Mouse (Mus musculus): ENCODE measurements around the gene Usp36.
"Not testable (repeated sequence)": the region's sequence is repeated elsewhere in the genome, so short reads cannot be mapped to it uniquely, and the experiment has no call there.

The Usp36 gene

GRCm38 (mm10) chr11:118289999-118290889 is at the start of gene Usp36:
TSS of gene Usp36 (minus strand) at chr11:118290244.
- peak; percentile 99 for DNase-seq (ENCODE audit: low spot score in 2 of 2)

GRCm38 (mm10) chr11:118337491-118338168 is 47.6 kb upstream of the Usp36 start:
- peak; percentile 68 to 78 for DNase-seq (ENCODE audit: low spot score in 2 of 2)

- DNase-seq (ENCODE audit: low spot score in 2 of 2): no peak
These were observed 43.4 kb upstream of the Usp36 start for GRCm38 (mm10) chr11:118333431-118333830.

- no peak for DNase-seq (ENCODE audit: low spot score in 2 of 2)
These were observed 42.3 kb upstream of the Usp36 start for GRCm38 (mm10) chr11:118332376-118332775.

- DNase-seq (ENCODE audit: low spot score in 2 of 2): no peak
These were observed 40.7 kb upstream of the Usp36 start for GRCm38 (mm10) chr11:118330777-118331176.

GRCm38 (mm10) chr11:118330361-118330760 is 40.3 kb upstream of the Usp36 start:
- no peak for DNase-seq (ENCODE audit: low spot score in 2 of 2)

GRCm38 (mm10) chr11:118328947-118329346 is 38.9 kb upstream of the Usp36 start:
- DNase-seq (ENCODE audit: low spot score in 2 of 2): no peak

- no peak for DNase-seq (ENCODE audit: low spot score in 2 of 2)
These were observed 38.5 kb upstream of the Usp36 start for GRCm38 (mm10) chr11:118328511-118328910.

- no peak for DNase-seq (ENCODE audit: low spot score in 2 of 2)
These were observed 37.2 kb upstream of the Usp36 start for GRCm38 (mm10) chr11:118326991-118327971.

GRCm38 (mm10) chr11:118326491-118326890 is 36.4 kb upstream of the Usp36 start:
- DNase-seq (ENCODE audit: low spot score in 2 of 2): no peak

- DNase-seq (ENCODE audit: low spot score in 2 of 2): no peak
These were observed 34.5 kb upstream of the Usp36 start for GRCm38 (mm10) chr11:118324541-118324940.

GRCm38 (mm10) chr11:118323974-118324373 is 33.9 kb upstream of the Usp36 start:
- no peak for DNase-seq (ENCODE audit: low spot score in 2 of 2)

GRCm38 (mm10) chr11:118322647-118323046 is 32.6 kb upstream of the Usp36 start:
- no peak for DNase-seq (ENCODE audit: low spot score in 2 of 2)

GRCm38 (mm10) chr11:118321971-118322370 is 31.9 kb upstream of the Usp36 start:
- no peak for DNase-seq (ENCODE audit: low spot score in 2 of 2)

- no peak for DNase-seq (ENCODE audit: low spot score in 2 of 2)
These were observed 31.5 kb upstream of the Usp36 start for GRCm38 (mm10) chr11:118321500-118321899.

GRCm38 (mm10) chr11:118318678-118319077 is 28.6 kb upstream of the Usp36 start:
- DNase-seq (ENCODE audit: low spot score in 2 of 2): peak; percentile 58 to 60

- DNase-seq (ENCODE audit: low spot score in 2 of 2): peak; percentile 27 to 40
These were observed 27.1 kb upstream of the Usp36 start for GRCm38 (mm10) chr11:118317129-118317528.

- DNase-seq (ENCODE audit: low spot score in 2 of 2): no peak
These were observed 26.3 kb upstream of the Usp36 start for GRCm38 (mm10) chr11:118316231-118316806.

GRCm38 (mm10) chr11:118312132-118312723 is 22.2 kb upstream of the Usp36 start:
- DNase-seq (ENCODE audit: low spot score in 2 of 2): no peak

GRCm38 (mm10) chr11:118307962-118308361 is 17.9 kb upstream of the Usp36 start:
- DNase-seq (ENCODE audit: low spot score in 2 of 2): not testable (repeated sequence)

- not testable (repeated sequence) for DNase-seq (ENCODE audit: low spot score in 2 of 2)
These were observed 13.9 kb upstream of the Usp36 start for GRCm38 (mm10) chr11:118303959-118304358.
